Mouse (Mus musculus) activated CD4-positive, CD25-positive, alpha-beta regulatory T cell, adult 4 months (primary cell): ENCODE measurements around the gene Zfp39. TPM values are rescaled to one million over a fixed set of nuclear protein-coding genes. Genes with fewer than 3 reads are reported as not detected.
"Not testable (repeated sequence)": the region's sequence is repeated elsewhere in the genome, so short reads cannot be mapped to it uniquely, and the experiment has no call there.

Experiments
- ATAC-seq: one replicate; pipeline ENCODE4 v1.8.0; 2017
- polyA plus RNA-seq, 2 experiments: library from polyadenylated mRNA; unstranded; fragments of 100-300 nt; shearing (Covaris generic); gene quantifications; one replicate each; pipeline ENCODE4 v1.2.1; 2017

Zfp39 gene
- polyA plus RNA-seq, 2 experiments from 2014 or later, result 7.4 to 7.7 TPM

DNA sequence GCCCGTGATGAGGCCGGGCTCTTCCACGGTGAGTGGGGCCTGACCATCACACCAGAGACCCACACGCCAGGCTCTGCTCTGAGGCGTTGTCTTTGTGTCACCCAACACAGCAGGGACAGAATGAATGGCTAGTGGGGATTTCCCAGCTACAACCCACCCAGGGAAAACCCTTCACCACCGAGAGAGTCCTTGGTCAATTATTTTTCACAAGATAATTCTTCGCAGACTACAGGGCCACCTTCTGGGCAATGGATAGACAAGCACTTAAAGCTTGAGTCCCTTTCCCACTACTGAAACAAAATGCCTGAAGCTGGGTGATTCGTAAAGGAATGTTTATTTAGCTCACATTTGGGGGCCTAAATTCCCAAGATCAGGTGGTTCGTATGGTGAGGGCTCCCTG, 18.4 kb upstream of the Zfp39 start:
- no peak for ATAC-seq

DNA sequence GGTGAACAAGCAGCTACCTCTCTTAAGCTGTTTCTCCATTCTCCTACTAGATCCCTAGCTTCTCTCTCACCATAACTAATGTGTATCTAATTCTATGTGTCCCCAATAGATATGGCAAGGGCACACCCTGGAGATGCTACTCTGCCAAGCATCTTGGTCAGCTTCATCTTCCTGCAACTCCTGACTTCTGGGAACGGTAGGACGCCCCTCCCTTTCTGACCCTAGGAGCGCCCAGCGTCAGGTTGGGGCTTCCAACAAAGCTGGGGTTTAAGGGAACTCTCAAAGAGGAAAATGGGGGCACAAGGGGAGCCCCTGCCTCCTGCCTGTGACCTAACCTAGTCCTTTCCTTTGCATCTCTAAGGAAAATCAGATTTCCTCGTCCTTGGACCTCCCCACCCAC, 14.7 kb upstream of the Zfp39 start:
- no peak for ATAC-seq

DNA sequence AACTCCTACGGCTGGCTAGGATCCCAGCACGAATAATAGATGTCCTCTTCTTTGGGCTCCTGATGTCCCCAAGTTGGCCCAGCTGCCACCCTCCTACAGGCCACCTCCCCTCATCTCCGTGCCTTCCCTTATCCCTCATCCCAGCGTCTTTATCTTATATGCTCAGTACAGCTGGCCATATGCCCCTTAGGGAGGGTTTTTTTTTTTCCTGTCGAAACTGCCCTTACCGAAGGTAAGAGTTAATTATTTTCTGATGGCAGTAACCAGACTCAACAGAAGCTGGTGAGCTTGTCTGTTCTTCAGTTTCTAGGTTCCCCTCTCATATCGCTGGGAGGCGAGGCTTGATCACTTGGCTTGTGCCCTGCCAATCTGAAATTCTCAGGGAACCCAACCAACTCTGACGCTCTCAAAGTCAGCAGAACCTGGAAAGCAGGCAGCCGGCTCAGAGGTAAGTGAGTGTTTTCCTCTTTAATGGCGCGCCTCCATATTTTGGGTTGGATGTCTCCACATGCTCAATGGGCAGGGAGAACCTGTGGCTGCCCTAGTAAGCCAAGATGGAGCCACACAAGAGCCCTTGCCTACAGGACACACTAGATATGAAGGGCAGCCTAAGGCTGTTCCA, 13.8 kb upstream of the Zfp39 start, which contains the start of gene Btnl10:
Btnl10 (plus strand) TSS at position 164 of the 622 bp plus-strand sequence.
- ATAC-seq, result no peak

DNA sequence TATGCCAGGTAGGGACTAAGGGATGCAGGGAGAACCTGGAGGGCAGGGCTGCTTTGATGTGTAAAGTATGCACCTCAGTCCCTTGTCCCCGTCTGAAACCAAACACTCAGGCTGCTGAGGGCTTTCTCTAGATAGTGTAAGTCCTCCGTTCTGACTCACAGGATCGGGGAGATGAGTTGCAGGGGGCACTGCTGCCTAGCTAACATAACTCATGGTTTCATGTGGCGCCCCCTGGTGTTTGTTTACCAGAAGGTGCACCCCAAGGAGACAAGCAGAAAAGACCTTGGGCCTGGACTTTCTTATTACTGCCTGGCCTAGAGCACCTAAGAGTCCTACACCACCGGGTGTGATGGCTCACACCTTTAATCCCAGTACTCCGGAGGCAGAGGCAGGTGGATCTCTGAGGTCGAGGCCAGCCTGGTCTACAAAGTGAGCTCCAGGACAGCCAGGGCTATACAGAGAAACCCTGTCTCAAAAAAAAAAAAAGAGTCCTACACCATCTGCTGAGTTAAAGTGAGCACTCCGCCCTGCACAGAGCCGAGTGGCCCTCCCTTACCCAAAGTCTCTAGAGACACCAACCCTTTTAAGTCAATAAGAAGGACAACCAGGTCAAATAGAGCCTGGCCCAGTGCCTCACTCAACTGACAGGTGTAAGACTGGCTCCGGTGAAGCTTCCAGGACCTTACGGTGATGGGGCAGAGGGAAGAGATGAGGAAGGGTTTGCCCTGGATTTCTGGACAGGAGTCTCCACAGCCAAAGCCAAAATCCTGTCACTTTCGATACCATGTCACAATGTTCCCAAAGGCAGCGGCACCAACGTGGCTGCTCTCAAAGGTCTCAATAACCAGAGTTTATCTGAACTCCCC, 13.1 kb upstream of the Zfp39 start:
- peak; percentile 61 for ATAC-seq

DNA sequence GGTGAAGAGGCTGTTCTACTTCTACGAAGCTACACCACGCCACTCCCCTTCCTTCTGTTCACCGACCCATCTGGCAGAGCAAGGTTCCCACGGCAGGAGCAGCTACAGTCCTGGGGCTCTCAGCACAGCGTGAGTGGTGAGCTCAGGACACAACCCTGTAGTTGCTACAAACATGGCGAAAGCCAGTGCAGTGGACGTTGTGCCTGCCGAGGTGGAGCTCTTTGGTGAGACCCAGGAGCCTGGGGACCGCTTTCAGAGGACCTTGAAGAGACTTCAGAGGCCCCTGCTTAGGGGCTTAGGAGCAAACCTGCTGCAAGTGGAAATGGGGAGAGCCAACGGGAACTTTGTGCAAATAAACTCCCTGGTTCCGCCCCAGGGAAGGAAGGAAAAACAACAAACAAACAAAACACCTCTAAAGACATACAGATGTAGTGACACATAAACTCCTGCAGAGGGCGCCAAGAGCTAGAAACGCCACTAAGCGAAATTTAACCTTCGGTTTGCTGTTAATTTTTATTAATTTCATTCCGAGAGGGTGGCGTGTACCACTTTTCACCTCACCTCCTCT, 10.5 kb upstream of the Zfp39 start:
- peak; percentile 57 for ATAC-seq

DNA sequence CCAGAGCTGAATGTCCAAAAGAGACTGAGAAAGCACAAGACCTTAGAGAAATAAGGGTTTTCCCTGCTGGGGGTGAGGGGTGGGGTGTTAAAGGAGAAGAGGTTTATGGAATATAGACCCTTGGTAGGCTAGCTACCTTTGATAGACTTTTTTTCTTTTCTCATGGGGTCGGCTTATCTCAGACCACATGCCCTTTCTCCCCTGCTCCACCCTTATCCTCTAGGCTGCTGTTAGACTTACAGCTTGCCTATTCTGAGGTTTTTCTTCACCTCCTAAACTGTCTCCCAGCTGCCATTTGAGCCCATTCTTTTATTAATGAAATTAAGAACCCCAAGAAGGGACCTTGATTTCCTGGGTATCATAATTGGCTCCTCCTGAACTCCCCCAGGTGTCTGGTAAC, 9.8 kb upstream of the Zfp39 start:
- ATAC-seq, result no peak

DNA sequence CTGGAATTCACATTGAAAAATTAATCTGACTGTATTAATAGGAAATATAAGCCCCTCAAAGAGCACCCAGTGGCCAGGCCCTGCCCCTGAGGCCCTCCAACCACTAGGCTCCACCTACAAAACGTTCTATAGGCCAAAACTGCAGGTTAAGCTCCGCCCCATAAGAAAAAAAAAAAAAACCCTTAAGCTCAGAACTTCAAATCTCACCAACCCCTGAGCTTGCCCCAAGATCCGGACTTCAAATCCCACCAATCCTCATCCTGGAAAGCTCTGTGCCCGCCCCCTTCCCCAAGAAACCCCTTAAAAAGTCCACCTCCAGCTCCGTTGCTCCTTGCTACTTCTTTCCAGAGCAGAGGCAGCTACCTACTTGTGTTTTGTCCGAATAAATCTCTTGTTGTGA, 813 bp upstream of the Zfp39 start:
- ATAC-seq, result no peak

DNA sequence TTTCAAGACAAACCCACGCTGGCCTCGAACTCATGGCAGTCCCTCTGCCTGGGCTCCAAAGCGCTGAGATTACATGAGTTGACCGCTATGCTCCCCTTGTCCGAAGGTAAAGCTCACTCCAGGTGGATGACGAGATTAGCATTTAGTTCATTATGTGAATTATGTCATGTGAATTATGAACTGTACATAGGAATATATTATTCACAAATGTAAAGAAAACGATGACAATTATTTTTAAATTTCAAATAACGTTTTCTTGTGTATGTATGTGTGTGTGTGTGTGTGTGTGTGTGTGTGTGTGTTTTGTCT, 339 bp upstream of the Zfp39 start:
- ATAC-seq, result no peak

DNA sequence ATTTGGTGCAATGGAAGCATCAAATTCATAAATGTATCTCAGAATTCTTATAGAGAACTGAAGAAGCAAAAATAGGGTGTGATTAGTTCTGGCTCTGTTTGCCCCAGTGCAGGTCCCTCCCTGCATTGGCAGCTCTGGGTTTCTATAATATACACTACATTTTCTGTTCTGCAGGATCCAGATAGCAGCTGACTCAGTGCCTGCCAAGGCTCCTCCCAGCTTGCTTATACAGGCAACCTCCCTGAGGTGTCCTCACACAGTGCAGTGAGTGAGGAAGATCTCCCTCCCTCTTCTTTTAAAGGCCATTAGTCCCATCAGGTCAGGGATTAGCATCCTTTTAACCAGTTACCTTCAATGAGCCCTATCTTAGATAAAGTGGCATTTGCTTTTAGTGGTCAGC, 2.9 kb downstream of the Zfp39 start:
- ATAC-seq, result no peak

DNA sequence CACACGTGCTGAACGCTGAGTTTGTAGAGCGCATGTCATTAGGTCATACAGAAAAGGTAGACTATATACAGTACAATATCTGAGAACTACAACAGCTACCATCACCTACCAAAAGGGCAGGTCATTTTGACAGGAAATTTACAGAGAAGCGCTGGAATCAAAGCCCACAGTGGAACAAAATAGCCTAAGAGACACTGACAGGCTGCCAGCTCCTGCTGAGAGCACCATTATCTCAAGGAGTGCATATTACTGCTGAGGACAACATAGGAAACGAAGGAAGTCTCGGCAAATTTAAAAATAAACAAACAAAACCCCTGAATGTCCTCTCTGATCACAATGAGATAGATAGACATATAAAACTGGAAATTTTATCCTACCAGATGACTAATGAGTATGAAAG, 6.5 kb downstream of the Zfp39 start:
- ATAC-seq, result no peak

DNA sequence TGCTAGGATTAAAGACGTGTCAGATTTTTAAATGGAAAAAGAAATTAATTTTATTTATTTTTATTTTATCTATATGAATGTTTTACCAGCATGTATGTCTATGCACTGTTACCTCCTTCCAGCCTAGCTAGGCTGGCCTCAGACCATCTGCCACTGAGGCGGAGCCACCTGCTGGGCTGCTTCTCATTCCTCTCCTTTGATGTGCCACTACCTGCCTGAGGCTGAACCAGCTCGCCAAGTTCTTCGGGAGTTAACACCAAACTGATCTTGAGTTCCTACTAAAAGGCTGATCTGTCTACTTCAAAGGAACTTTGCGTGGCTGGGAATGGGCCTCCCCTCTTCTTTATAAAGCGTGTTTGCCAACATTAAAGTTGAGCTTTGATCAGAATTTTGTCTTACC, 9.6 kb downstream of the Zfp39 start:
- no peak for ATAC-seq

DNA sequence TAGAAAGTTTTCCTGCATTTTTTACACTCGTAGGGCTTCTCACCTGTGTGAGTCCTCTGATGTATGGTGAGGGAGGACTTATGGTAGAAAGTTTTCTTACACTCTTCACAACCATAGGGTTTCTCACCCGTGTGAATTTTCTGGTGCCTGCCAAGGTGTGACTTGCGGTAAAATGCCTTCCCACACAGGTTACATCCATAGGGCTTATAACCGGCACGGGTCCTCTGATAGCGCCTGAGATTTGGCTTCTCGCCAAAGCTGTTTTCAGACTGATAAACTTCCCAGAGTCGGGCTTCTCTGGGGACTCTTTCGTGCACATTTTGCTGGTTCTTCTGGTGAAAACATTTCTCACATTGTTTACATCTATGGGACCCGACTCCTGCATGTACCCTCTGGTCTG, 13.5 kb downstream of the Zfp39 start:
- no peak for ATAC-seq

DNA sequence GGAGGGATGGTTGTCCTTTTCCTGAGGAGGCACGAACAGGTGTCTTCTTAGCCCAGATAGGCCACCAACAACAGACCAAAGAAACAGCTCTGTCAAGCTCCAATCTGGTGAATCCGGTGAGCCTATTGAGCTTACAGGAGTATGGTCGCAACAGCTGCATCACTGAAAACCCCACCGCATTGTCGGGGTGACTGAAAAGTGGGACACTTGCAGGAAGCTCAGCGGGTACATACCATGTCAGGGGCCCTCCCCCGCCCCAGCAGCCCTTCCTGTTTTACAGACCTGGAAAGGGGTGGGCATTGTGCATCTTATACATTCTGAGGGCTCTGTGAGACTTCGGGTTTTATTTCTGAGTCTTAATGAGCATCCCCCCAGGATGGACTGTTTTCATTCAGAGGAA, 20.3 kb downstream of the Zfp39 start:
- no peak for ATAC-seq

DNA sequence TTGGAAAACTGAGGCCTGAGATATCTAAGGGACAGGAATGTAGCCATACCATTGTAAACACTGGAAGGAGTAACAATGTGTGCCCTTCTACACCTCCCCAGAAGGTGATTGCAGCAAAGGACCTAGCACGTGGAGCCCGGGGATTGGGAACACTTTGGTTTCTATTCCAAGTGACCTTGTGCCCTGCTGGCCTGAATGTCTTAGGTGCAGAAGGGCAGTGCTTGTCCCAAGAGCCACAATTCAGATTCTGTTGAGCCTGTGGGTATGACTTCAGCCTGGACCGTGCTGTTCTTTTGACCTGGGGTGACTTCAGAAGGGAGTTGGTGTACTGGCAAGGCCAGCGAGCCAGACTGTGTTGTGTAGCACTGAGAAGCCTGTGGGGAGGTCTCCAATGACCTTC, 33.1 kb downstream of the Zfp39 start:
- ATAC-seq, result no peak

DNA sequence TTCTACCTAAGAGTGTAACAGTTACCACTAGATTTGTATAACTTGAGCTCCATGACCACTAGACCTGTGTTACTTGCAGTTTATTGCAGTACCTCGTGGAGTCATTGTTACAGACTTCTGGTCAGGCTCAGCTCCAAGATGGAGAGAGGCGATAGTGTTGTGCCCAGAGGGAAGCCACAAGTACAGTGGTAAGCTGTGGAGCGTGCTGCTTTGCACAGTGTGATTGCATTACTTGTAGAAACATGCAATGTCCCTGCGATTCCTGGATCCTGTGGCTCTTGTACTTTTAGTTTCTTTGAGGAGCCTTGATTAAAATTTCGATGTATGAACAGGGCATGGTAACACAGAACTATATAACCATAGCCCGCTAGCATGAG, 36.1 kb downstream of the Zfp39 start:
- no peak for ATAC-seq

DNA sequence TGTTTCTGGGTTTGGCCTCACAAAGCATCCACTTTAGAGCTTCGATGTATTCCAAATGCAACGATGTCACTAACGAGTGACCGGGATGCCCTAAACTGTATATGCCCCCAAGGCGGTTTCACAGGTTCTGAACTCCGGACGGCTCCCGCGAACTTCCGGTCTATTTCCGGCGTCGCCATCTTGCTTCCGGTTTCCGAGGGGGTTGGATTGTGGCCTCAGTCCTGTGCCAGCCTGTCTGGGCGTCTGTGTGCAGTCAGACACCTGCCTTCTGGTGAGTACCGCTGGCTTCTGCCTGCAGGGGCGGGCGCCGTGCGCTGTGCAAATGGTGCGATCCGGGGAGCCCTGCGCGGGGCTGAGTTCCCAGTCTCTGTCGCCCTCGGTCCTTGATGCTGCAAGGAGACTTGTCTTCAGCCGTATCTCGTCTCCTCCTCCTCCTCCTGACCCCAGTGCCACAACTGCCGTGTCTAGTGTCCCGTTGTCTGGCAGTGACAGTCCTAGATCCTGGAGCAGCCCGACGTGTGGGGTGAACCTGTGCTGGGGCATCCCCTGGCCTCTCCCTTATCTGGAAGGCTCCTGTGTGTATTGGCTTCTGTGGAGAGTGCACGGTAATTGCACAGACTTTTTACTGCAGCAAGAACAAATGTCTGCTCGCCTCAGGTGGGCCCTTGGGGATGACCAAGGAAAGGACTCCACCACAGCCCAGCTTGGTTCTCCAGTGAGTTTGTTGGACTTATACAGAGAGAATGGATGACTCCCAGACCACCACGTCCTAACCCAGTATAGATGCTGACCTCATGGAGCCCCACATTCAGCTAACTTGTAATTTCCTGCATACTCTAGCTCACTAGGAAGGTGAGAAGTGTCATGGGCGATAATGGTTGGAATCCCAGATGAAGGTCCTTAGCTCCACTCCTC, 36.7 kb downstream of the Zfp39 start, which contains the start of gene 2810021J22Rik:
2810021J22Rik (plus strand) TSS at position 178 of the 915 bp plus-strand sequence.
- peak; percentile 97 for ATAC-seq

DNA sequence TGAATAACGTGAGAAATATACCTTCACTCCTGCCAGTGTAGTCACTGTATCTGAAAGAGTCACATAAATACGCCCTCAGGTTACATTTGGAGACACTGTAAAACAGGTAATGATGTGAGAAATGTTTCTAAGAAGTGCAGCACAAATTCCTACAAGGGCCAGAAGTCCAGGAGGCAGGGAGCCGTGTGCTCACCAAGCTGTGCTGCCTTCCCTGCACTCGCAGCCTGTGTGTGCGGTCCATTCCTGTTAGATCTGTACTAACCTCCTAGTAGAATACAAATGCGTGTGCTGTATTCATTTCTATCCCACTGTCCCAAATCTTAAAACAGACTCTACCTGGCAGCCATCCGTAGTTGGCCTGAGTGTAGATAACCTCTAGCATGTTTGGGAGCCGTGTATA, 43.3 kb downstream of the Zfp39 start:
- no peak for ATAC-seq

DNA sequence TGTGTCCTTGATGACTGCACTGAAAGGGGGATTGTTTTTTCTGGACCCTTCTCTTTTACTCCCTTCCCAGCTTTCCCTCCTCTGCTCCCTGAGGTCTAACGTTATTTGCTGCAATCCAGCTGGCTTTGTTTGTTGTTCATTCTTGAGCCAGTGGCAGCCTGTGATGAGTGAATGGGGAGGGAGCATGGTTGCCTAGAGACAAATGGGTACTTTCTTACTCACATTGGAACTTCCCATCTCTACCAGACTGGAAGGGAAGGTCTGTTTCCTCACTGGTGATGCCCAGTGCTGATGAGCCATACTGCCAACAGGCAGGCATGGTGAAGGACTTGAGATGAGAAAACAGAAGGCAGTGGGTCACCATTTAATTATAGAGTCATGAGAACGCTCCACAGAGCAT, 54.3 kb downstream of the Zfp39 start:
- ATAC-seq, result no peak

DNA sequence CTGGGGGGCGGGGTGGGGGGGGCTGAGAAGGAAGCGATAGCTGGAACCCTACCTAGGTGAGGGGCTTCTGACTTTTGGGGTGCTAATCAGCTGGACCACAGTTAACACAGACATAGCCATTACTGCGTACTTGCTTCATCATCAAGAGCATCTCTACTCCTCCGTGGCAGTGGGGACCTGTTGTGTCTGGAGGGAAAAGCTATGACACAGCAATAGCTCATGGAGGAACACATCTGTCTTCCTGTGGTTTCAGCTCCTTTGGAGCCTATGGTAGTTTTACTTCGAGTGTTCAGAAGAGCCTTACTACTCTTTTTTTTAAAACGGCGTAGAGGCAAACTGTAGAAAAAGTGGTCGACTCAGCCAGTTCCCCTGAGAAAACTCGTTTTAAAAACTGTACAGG, 56.4 kb downstream of the Zfp39 start:
- no peak for ATAC-seq

DNA sequence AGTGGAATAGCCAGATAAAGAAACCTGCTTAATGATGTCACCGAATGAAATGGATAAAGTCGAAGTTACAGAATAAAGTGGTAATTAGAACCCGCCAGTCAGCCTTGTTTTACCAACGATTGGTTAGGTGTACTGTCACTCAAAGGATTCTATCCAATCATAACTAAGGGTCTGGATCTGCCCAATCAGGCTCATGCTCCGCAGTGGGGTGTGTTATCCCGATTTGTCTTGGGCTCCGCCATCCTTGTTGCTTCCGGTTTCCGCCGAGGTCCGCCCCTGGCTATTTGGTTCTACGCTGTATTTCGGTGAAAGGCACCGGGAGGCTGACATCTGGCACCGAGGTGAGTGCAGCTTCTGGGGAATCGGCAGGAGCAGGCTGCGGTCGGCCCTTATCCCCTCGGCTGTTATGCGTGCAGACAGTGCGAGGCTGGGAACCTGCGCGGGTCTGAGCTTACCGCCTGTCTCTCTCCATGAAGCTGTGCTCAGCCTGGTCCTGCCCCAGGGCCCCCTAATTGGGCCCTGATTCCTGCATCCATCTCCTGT, 57.0 kb downstream of the Zfp39 start, which contains the start of gene Gm12258:
Gm12258 (plus strand) TSS at position 240 of the 543 bp plus-strand sequence.
- ATAC-seq, result peak; percentile 100

DNA sequence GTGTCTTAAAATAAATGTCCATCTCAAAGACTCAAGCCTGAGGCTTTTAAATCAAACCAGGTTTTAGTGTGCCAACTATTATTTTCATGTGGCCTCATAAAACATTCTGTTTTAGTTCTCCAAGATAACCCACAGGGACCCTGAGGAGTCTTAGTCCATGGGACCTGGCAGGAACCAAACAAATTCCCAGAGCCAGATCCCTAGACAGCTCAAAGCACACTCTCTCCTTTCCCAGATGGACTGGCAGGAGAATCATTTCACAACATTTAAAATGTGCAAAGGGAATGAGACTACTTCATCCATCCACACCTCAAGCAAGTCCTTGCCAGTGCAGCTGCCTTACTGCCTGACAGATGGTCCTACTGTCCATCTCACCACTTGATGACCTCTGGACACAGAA, 65.1 kb downstream of the Zfp39 start, which contains the start of gene Olfr311:
Olfr311 (plus strand) TSS at position 301 of the 400 bp plus-strand sequence.
- not testable (repeated sequence) for ATAC-seq
